Mouse (Mus musculus): ENCODE results near the gene Nfkbil1.

DNA sequence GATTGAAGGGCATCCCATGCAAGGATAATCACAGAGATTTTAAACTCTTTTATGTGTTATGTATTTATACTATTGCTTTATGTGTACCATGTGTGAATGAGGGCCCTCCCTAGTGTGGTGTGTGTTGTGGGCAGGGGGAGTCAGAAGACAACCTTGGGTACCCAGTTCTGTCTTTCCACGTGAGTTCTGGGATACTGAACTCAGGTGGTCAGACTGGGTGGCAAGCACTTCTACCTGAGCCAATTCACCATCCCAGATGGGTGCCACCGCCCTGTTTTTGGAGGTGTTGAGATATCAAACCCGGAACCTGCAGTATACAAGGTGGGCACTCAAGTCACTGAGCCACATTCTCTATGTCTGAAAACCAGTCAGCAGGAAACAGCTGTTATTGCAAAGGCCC, 36.7 kb upstream of the Nfkbil1 start:
- TF ChIP-seq CTCF (IDR thresholded peaks at IDR 0.05; ENCODE audit: low read depth, low read length): no peak
- no peak for TF ChIP-seq EP300 (IDR thresholded peaks at IDR 0.05; ENCODE audit: insufficient read depth, low read depth, low read length)
